Mouse (Mus musculus) layer of hippocampus, adult 9-11 months (tissue): Measurements from ENCODE around the gene Pitpnc1.

ENCODE experiments used
- DNase-seq: peaks from one replicate; pipeline ENCODE4 v3.0.0; 2022

Gene Pitpnc1

DNA sequence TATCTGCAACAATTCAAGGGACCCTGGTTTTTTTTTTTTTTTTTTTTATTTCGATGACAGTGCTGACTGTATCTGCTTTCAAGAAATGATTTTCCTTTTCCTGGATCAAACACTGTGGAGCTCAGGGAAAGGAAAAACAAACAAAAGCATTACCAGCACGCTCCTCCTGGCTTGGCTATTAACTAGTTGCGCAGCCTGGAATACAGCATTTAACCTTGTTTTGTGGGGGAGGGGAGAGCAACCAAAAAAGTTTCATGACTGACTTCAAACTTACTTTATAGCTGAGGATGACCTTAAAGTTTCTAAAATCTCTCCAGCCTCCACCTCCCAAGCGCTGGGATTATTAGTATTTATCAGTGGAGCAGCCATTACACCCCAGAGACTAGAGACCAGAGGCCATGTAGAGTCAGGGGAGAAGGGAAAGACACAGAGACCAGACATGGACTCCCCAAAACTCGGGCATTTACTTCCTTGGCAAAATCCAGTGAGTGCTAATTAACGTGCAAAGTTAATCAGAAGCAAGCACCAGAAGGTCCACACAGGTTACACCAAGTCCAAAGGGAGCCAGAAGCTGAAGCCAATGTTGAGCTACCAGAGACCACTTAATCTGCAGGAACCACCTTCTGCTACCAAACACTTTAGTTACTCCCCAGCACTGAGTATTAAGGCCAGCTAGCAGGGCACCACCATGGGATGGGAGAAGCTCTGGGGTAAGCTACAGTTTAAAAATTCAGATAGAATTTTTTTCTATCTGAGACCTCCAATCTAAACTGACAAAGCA is 3.7 kb downstream of the Pitpnc1 start:
- no peak for DNase-seq

DNA sequence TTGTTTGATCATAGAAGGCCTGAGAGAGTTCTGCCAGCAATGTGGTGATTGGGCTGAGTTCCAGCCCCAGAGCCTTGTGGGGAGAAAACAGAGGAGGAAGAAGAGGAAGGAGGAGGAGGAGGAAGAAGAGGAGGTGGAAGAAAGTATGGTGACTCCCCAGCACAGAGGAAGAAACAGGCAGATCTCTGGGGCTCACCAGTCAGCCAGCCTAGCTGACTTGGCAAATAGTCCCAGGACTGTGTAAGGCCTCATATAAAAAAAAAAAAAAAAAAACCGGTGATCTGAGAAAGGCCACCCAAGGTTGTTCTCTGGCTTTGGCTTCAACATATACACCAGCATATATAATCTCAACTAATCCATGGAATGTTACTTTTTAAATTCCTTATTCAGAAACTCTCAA is 4.5 kb downstream of the Pitpnc1 start:
- no peak for DNase-seq

GRCm38 (mm10) chr11:107465041-107465440 is 5.5 kb downstream of the Pitpnc1 start:
- DNase-seq, result no peak

DNA sequence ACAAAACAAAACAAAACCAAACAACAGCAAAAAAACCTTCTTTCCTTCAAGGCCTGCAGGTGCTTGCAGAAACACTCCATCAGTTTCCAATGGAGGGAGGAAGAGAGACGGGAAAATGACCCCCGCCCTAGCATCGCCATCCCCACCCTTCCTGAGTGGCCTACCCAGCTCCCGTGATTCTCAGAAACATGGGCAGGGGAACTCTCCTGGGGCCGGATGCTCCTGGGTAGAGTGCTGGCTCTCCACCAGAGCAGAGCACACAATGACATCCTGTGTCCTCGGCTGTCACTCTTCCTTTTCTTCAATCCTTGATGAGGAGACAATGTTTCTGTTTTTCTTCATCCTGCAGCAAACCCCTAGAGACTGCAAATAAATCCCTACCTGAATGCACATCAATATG is 6.4 kb downstream of the Pitpnc1 start:
- DNase-seq, result no peak

DNA sequence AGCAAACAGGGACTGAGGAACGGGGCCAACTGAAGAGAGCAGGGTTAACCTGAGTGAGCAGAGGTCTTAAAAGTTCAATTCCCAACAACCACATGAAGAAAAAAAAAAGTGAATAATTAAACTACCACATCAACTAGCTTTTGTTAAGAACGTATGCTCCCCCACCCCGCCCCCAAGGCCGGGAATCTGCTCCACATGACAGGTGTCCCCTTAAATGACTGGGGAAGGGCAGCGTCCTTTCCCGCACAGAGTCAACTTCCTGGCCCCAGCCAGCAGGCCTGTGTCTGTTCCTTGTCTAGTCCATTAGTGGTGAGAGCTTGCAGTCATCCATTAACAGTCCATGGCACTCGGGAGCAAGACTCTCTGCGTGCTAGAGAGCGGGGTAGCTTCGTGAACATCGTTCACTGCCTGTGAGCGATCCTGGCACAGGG is 7.2 kb downstream of the Pitpnc1 start:
- no peak for DNase-seq

DNA sequence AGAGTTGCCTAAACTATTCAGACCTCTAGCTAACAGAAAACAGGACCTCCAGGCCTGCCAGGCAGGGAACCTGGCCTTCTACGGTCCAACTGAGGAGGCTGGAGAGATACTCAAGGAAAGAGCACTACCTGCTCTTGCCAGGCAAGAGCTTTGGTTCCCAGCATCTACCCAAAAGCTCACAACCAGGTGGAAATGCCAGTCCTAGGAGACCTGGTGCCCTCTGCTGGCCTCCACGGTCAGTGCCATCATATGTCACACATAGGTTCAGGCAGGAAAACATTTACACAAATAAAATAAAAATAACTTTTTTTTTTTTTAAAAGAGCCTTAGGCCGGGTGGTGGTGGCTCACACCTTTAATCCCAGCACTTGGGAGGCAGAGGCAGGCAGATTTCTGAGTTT is 8.0 kb downstream of the Pitpnc1 start:
- no peak for DNase-seq

DNA sequence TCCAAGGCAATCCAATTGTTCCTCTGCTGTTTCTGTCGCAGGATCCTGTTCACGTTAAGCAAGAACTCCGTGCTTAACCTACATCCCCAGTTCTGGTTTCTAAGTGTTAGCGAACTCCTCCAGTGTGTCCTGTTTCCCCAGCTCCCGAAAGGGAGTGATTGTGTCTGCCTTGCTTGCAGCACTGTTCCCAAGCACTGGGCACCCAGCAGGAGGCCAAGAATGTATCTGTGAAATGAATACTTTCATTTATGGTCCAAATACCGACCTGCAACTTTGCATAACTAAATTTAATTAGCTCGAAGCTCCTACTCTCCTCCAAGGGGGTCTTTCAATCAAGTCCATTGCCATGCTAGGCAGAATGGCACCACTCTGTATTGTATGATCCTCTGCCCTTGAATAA is 10.7 kb downstream of the Pitpnc1 start:
- no peak for DNase-seq

DNA sequence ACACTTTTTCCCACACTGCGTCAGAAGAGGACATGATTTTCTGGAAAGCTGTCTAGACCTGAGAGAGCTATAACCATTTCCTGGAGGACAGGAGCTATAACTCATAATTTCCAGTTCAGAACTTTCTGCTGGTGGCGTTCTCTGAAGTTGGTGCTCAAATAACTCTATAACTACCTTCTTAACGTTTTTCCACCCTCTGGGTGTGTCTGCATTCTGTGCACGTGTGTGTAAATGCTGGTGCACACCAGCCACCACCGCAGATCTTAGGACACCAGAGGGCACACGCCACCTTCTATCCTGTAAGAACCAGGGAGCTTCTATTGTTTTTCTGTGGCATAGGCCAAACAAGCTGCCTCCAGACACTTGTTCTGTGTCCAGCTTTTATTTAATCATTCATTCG is 11.5 kb downstream of the Pitpnc1 start:
- DNase-seq, result no peak

- no peak for DNase-seq
These were observed 12.2 kb downstream of the Pitpnc1 start for GRCm38 (mm10) chr11:107458286-107458685.

DNA sequence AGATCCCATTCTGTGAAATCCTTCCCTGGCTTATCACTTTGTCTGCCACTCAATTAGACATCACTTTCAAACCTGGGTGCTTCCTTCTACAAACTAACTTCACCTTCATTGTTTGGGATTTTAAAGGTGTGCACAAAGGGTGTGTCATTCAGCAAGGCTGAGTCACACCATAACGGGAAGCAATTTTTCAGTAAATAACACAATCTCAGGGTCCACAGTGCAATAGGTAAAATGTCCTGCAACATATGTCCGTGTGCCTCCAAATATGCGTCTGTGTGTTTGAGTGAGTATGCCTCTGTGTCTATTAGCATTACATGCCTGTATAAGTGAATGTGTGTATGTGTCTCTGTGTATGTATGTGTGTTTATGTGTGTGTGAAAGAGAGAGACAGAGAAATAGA is 13.2 kb downstream of the Pitpnc1 start:
- DNase-seq, result no peak

DNA sequence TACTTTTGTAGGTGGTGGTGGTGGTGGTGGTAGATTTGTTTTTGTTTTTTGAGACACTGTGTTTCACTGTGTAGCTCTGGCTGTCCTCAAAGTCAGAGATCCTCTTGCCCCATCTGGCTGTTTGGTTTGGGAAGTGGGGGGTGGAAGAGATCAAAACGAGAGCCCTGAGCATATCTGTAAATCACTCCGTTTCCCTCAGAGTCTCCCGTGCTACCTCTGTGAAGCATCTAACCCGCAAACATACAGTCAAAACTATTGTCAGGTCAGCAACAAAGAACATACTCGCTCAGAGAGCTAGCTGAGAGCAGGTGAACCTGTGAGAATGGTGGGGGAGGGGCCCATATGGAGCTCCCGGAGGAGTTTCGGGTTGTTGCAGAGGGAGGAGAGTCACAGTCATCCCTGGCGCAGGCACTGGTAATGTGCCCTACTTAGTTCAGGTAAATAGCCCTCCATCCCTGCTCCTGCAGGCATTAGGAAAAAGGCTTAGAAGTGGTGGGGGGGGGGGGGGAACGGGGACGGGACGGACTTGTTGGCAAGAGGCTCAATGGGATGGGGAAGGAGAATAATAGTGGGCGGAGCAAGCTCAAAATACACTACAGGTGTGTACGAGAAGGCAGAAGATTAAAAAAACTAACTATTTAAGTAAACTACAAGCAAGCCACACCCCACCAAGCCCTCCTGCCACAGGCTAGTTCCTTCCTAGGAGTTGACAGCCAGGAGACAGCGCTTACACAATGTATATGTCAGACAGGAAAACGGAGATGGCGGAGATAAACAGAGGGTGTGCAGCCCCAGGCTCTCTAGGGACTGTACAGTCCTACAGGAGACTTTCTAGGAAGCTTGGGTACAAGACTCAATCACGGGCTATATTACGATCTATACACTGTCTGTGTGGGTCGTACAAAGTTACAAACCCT is 15.7 kb downstream of the Pitpnc1 start:
- DNase-seq, result no peak

DNA sequence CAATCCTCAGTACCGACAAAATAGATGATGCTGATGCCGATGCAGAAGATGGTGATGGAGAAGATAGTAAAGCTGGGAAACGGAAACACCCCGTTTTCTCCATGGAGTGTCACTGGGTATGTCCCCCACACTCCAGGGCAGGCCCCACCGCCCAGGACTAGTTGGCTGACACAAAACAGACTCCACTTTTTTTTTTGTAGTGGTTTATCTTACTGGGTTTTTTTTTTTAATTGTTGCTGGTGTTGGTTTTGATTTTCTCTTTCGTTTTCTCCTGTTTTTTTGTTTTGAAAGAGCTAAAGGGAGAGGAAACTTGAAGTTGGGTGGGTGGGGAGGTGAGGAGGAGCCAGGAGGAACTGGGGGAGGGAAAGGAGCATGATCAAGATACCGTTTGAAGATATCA is 18.4 kb downstream of the Pitpnc1 start:
- DNase-seq, result no peak

DNA sequence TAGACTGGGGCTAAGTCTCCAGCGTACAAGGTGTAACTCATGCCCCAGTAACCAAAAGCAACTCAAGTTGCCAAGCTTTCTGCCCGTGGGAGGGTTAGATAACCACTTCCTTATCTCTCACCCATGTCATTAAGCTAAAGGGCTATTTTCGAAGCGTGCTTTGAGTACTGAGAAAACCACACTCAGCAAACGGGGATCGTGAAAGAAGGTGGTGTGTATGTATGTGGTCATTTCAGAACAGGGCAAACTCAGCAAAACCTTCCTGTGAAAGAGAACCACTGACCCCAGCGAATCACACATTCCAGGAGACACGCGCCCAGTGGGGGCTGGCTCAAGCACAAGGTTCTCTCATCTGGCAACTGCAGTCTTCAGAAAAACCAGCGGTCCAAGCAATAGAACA is 19.4 kb downstream of the Pitpnc1 start:
- DNase-seq, result peak; percentile 26

DNA sequence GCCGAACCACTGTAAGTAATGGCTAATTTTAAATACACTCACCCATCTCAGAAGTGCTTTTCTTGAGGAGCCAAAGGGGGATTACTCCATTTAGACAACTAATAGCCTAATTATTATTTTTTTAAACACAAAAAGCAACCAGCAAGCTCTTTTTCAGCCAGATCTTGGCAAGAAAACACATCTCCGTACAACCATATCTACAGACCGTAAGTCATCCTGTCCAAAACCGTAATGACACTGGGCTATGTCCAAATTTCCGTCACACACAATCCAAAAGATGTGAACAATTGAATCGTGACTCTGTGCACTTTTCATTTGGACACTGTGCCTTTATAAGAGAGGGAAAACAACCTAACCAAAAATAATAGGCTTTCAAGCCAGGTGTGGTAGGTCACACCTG is 20.4 kb downstream of the Pitpnc1 start:
- DNase-seq, result no peak

GRCm38 (mm10) chr11:107449169-107449910 is 21.2 kb downstream of the Pitpnc1 start:
- DNase-seq, result no peak

DNA sequence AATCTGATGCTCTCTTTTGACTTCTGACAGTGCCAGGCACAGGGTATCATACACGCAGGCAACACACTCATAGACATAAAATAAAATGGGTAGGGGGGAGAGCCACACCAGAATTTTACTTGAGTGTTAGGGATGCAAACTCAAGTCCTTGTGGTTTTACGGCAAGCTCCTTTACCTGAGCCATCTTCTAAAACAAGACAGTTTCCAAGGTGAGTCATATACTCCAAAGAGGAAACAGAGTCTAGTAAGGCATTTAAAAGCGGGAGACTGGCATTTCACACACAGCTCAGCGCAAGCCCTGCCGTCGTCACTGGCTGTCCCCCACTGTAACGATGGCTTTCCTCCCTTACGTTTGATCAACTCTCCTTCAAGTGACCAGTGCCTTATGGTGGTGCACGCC is 22.6 kb downstream of the Pitpnc1 start:
- no peak for DNase-seq

GRCm38 (mm10) chr11:107447349-107447748 is 23.1 kb downstream of the Pitpnc1 start:
- DNase-seq, result no peak

DNA sequence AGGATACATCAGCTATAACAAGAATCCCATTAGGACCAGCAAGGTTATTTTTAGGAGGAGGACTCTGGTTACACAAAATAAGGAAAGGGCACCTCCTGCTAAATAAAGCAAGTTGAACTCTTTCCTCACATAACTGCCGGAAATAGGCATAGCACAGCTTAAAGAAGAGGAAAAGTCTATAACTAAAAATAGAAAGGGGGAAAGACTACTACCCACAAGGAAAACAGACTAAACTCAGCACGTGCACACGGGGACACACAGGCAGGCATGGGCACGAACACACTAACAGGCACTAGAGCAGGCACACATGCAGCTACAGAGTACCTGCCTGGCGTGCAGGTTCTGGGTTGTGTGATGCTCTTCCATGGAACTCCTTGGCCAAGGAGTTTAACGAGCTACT is 23.8 kb downstream of the Pitpnc1 start:
- no peak for DNase-seq

DNA sequence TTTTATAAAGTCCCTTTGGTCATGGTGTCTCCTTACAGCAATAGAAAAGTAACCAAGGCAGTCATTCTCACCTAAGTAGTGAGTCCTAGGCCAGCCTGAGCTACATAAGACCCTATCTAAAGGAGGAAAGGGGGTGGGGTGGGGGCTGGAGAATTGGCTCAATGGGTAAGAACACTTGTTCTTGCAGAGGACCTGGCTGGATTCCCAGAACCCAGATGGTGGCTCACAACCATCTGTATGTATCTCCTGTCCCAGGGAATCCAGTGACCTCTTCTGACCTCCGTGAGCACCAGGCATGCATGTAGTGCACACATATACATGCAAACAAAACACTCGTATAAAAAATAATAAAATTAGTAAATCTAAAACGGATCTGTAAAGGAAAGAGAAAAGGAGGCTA is 24.8 kb downstream of the Pitpnc1 start:
- DNase-seq, result no peak

GRCm38 (mm10) chr11:107443121-107444095 is 27.1 kb downstream of the Pitpnc1 start:
- no peak for DNase-seq

DNA sequence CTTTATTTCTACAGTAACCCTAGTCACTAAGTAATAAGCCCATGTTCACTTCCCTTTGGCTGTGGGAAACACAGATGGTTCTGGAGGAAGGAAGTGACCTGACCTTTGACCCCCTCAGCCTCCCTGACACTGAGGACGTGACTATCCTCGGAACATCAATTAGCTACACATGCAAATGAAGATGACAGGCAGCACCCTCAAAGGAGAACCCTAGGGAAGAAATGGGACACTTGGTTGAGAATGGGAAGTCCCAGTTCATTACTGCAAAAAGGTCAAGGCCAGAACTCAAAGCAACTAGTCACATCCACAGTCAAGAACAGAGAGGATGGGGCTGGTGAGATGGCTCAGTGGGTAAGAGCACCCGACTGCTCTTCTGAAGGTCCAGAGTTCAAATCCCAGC is 29.4 kb downstream of the Pitpnc1 start:
- no peak for DNase-seq

DNA sequence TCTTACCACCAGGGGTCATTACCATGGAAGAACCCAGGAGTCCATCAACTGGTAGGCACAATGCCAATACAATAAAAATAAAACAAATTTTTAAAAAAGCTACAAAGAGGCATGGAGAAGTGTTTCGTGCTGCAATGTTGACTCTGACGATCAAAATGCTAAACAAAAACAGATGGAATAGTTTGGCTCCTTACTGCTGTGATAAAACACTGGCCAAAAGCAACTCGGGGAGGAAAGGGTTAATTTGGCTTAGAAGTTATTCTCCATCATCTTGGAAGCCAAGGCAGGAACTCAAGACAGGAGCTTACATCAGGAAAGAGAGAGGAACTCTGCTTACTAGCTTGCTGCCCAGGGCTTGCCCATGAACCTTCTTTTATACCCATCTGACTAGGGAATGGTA is 32.4 kb downstream of the Pitpnc1 start:
- DNase-seq, result no peak
